Mouse (Mus musculus) thymus, adult 18-20 months (tissue): ENCODE measurements at regions not wholly inside any gene's neighbourhood (a gene's known extent, or its start where the extent isn't known, plus 50 kb on each side); places are given as distances from the start of the nearest gene placed in this dataset.

Experiments
- DNase-seq, 2 experiments: peaks; one replicate each; pipeline ENCODE4 v3.0.0; 2022; ENCODE audit warnings: mixed read lengths in 2 of 2

DNA sequence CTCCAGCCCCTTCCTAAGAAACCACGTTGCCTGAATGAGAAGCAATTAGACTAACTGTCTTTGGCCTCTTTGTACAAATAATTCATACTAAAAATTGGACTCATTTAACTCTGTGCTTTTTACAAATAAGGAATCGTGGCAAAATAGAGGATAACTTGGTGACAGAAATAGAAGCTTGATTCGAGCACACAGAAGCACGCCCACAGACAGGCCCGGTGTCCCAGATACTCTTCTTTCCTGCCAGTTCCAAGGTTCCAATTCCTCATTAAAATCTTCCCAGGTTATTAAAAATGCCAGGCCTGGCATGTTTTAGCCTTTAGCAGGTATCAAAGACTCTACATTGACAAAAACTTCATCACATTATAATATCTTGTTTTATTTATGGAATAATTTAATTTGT is 96.2 kb upstream of the Rxylt1 start:
- DNase-seq = no peak

DNA sequence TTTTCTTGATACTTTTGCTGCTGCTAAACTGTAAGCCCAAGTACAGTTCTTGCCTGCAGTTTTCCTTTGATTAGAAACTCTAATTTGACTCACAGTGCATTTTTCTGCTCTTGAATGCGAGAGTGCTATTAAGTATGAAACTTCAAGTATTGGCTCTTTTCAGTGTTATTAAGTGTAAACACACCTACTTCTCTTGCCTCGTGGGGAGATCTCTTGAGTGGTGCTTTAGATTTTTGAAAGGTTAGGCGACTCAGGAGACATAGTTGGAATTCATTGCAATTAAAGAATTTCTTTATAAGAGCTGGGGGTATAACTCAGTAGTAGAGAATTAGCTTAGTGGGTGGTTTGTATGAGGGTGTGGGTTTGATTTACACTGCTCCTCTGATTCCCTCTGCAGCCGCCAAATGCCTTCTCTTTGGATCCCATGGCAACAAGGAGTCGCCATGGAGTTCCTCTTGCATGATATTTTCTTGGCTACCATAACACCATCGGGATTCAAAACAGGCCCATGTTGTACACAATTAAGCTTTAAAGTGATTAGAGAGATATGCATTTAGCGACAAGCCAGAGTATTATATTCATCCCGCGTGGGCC is 88.1 kb upstream of the Rxylt1 start:
- no peak for DNase-seq

DNA sequence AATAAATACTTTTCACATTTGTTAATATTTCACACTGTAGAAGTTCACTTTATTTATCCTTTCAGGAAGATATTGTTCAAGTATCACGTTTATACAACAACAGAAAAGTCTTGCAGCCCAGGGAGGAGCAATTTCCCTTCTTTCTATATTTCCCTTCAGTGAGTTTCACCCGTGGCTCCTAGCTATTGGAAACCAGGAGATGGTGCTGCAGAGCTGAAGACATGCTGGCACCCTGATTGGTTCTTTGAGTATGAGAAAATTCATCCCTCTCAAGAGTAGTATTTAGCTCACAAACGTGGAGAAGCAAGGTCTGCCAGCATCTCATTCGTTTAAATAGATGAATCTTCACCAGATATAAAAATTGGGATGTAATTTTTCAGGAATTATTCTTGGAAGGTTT is 85.9 kb upstream of the Rxylt1 start:
- DNase-seq = no peak

DNA sequence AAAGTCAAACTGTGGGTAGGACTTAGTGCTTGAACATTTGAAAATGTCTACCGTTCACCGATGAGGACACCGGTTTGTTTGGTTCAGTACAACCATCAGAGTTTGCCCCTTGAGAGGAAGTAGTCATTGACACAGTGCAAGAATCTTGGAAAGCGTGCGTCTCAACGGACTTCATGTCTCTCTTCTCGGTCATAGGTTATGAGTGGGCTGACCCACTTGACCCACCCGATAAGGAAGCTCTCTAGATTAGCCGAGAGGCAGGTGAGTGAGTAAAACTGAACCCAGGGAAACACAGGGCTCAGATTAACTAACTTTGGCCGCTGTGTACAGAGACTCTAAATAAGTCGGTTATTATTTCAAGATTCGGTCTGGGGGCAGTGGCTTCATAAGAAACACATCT is 51.9 kb upstream of the Rxylt1 start:
- no peak for DNase-seq

DNA sequence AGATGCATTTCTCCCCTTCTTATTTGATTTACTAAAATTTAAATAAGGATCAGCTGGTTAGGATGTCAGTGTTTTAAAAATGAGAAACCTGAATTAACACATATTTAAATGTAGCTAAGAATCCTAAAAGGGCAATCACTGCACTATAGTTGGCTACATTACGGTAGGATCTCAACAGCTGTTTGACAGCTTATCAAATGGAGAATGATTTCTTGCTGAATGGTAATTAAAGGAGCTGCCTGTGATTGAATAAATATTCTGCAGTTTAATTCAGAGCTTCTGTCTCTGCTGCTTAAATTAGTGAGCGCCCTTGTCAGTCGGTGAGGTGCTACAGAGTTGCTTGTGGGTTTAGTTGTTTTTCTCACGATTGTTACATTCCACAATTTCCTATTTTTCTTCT is 51.4 kb upstream of the Rxylt1 start:
- no peak for DNase-seq
